Mouse (Mus musculus): ENCODE results near the gene Gm48551.

DNA sequence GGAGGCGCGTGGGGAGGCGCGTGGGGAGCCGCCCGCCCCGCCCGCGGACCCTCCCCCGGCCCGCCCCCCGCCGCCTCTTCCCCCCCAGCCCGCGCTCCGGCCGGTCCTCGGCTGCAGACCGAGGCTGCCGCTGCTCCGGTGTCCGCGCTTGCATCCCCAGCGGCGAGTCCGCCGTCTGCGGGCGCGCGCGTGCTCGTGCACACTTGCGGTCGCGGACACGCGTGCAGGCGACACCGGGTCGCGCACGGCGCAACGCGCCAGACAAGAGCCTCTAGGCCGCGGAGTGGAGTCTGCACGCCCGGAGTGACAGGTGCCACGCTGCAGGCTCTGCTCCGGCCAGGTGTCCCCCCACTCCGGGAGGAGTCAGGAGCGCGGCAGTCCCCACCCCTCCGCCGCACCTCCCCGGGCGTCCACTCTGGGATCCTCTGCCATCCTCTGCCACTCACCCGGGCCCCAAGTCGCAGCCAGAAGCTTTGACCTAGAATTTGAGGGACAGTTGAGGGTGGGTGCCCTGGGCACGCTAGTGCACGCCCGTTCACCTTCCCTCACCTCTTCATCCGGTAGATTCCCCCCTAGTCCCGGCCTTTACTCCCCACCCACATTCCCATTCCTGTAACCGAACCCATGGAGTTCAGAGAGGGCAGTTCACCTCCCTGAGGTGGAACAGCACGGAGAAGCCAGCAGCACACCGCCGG is 46.7 kb downstream of the Gm48551 start:
- TF ChIP-seq POLR2A (IDR thresholded peaks at IDR 0.05; ENCODE audit: low read depth, low read length) (peak; percentile 10; the same call in 1 of the 2 replicates), CTCF (IDR thresholded peaks at IDR 0.05; ENCODE audit: extremely low read depth, insufficient read length, insufficient replicate concordance, low read depth, low read length) (no peak)

Measured in small intestine, adult 2 months (tissue).